Mouse (Mus musculus) thymus, adult 18-20 months (tissue): ENCODE measurements around the gene Nuf2.
A peak's percentile ranks its signal among the peaks of the same experiment; 100 is the strongest.
"Not testable (repeated sequence)": the region's sequence is repeated elsewhere in the genome, so short reads cannot be mapped to it uniquely, and the experiment has no call there.

Experiments used
- DNase-seq, 2 experiments: peaks; one replicate each; pipeline ENCODE4 v3.0.0; 2022; ENCODE audit warnings: mixed read lengths in 2 of 2

The Nuf2 gene

GRCm38 (mm10) chr1:169530876-169531701 lies at the start of gene Nuf2:
Nuf2 (minus strand) TSS chr1:169531464.
- DNase-seq, result peak; percentile 91 to 96

GRCm38 (mm10) chr1:169579572-169579971 lies 48.3 kb upstream of the Nuf2 start:
- no peak for DNase-seq

GRCm38 (mm10) chr1:169574136-169574535 lies 42.9 kb upstream of the Nuf2 start:
- no peak for DNase-seq

GRCm38 (mm10) chr1:169555621-169556020 lies 24.4 kb upstream of the Nuf2 start:
- no peak for DNase-seq

- DNase-seq, result no peak
Measured at GRCm38 (mm10) chr1:169555019-169555418, 23.8 kb upstream of the Nuf2 start.

GRCm38 (mm10) chr1:169553446-169553845 lies 22.2 kb upstream of the Nuf2 start:
- no peak for DNase-seq

- no peak for DNase-seq
Measured at GRCm38 (mm10) chr1:169540415-169540814, 9.2 kb upstream of the Nuf2 start.

GRCm38 (mm10) chr1:169531702-169532535 lies 655 bp upstream of the Nuf2 start:
- peak in 1 of 2 experiments; percentile 24 for DNase-seq

GRCm38 (mm10) chr1:169529996-169530518 lies 1.2 kb downstream of the Nuf2 start:
- DNase-seq, result no peak

GRCm38 (mm10) chr1:169526006-169526680 lies 5.1 kb downstream of the Nuf2 start:
- no peak for DNase-seq

GRCm38 (mm10) chr1:169519337-169519736 lies 11.9 kb downstream of the Nuf2 start:
- DNase-seq, result no peak

GRCm38 (mm10) chr1:169517899-169518517 lies 13.3 kb downstream of the Nuf2 start:
- DNase-seq, result not testable (repeated sequence)

GRCm38 (mm10) chr1:169517376-169517892 lies 13.8 kb downstream of the Nuf2 start:
- DNase-seq, result no peak

- DNase-seq, result no peak
Measured at GRCm38 (mm10) chr1:169506354-169506753, 24.9 kb downstream of the Nuf2 start.

- DNase-seq, result no peak
Measured at GRCm38 (mm10) chr1:169502876-169503275, 28.4 kb downstream of the Nuf2 start.

- DNase-seq, result no peak
Measured at GRCm38 (mm10) chr1:169495621-169496020, 35.6 kb downstream of the Nuf2 start.

GRCm38 (mm10) chr1:169491561-169491960 lies 39.7 kb downstream of the Nuf2 start:
- no peak for DNase-seq

- no peak for DNase-seq
Measured at GRCm38 (mm10) chr1:169485408-169485885, 45.8 kb downstream of the Nuf2 start.

GRCm38 (mm10) chr1:169484565-169484964 lies 46.7 kb downstream of the Nuf2 start:
- DNase-seq, result no peak

GRCm38 (mm10) chr1:169482596-169483335 lies 48.5 kb downstream of the Nuf2 start:
- no peak for DNase-seq

- no peak for DNase-seq
Measured at GRCm38 (mm10) chr1:169471185-169471584, 60.1 kb downstream of the Nuf2 start.
